Mouse (Mus musculus) MEL (cell line): Measurements from ENCODE around the gene Sugp2.

ENCODE experiments used
- MXI1 ChIP-seq: IDR thresholded peaks from 2 replicates; pipeline ENCODE4 v1.6.1; 2011; ENCODE audit warnings: mild to moderate bottlenecking, low read depth, low read length, improper control_type of control experiment
- POLR2A ChIP-seq, 2 experiments: IDR thresholded peaks; 2 replicates each; pipeline ENCODE4 v1.6.1; 2011 to 2012; ENCODE audit warnings: low read length in 2 of 2, mild to moderate bottlenecking in 2 of 2, control low read depth in 1 of 2, improper control_type of control experiment in 1 of 2, low read depth in 1 of 2, moderate library complexity in 1 of 2; ENCODE audit not compliant: control insufficient read depth in 1 of 2, insufficient read depth in 1 of 2, poor library complexity in 1 of 2

DNA sequence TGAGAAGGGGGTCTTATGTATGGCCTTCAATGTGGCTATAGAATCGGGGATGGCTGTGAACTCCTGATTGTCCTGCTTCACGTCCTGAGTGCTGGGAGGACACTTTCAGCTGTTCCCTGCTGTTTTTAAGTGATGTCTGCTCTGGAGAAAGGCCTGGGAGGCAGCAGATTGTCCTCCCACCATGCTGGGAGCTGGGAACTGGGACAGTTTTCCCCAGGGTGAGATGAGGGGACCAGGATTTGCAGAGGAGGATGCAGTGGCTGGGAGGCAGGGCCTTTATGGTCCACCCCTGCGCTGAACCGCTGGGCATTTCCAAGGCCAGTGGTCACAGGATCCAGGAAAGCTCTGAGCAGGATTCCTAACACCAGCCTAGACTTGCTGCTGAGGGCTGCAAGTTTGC lies 31.0 kb upstream of the Sugp2 start:
- TF ChIP-seq POLR2A (IDR thresholded peaks at IDR 0.05; ENCODE audit: control insufficient read depth in 1 of 2, insufficient read depth in 1 of 2, low read depth in 1 of 2, low read length in 2 of 2, poor library complexity in 1 of 2) (no peak), MXI1 (no peak)
